Mouse (Mus musculus): ENCODE results near the gene Dcun1d2.

The Dcun1d2 gene

DNA sequence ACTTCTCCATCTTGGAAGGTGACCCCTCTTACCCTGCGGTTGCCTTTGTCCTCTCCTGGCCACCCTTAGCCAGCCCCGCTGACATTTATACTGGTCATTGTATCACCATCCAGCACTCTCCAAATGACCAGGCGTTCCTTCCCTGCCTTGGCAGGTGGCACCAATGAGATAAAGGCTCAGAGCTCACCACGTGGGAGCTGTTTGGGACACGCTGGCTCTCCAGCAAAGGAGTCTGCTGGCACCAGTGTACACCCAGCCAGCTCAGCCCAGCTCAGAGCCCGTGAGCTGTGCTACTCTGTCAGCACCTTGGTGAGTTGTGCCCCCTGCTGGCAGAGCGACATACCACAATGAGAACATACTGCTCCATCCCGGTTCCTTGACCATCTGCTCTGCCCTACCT lies 33.9 kb downstream of the Dcun1d2 start, which contains the start of gene Adprhl1:
Gene Adprhl1 (minus strand): TSS at position 144 of the 400 bp plus-strand sequence.
- DNase-seq (ENCODE audit: low spot score in 2 of 2) = peak; percentile 51 to 70

DNA sequence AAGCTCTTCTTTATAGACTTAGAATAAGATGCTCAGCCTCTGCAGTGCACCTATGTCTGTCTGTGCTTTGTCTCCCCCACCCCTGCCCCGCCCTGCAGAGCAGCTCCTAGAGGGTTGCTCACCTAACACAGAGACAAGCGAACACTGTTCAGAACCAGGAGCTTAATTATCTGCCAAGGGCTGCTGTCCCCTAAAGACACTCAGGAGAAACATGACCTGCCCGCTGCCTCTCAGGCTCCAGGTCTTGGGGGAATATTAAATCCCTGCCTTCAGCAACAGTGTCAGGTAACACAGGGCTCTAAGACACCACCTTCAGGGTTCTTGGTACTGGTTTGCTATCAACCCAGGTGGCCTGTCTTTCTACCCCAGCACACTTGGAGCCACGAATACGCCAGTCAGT lies 34.5 kb downstream of the Dcun1d2 start:
- no peak for DNase-seq (ENCODE audit: low spot score in 2 of 2)

DNA sequence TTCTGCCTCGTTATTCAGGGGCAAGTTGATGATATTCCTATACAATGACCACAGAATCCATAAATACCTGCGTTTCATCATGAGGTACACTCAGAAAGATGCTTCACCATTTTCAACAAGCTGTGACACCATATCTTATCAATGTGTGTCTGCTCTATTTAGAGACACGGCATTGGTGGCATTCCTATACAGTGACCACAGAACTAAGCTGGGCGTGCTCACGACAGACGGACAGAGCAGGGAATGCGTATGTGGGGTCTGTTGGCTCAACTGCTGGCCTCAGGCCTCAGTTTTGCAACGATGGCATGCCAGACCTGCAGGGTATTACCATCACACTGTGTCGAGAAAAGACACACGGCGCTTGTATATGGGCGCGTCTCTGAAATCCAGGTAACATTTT lies 35.1 kb downstream of the Dcun1d2 start:
- DNase-seq (ENCODE audit: low spot score in 2 of 2) = no peak

DNA sequence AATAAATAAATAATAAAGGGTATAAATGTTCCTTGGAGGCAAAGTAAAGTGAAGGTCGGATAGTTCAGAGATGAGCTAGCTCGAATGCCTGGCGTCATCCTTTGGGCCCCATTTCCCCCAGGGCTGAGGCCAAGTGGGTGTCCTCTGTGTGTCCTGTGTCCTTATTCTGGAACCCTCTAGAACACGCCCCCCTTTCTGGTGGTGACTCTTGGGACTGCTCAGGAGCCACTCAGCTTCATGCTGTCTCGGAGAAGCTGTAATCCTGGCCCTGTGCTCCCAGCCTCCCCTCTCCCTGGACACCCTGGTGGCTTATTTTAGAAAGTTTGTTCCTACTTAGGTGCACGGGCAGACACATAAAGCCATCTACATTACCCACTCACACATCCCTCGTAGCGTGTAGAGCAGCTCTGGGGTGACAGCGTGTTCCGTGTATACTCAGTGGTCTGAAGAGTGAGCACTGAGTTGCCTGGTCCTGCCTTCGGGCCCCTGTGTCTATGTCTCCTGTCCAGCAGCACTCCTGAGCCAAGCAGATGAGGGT lies 43.5 kb downstream of the Dcun1d2 start:
- no peak for DNase-seq (ENCODE audit: low spot score in 2 of 2)

DNA sequence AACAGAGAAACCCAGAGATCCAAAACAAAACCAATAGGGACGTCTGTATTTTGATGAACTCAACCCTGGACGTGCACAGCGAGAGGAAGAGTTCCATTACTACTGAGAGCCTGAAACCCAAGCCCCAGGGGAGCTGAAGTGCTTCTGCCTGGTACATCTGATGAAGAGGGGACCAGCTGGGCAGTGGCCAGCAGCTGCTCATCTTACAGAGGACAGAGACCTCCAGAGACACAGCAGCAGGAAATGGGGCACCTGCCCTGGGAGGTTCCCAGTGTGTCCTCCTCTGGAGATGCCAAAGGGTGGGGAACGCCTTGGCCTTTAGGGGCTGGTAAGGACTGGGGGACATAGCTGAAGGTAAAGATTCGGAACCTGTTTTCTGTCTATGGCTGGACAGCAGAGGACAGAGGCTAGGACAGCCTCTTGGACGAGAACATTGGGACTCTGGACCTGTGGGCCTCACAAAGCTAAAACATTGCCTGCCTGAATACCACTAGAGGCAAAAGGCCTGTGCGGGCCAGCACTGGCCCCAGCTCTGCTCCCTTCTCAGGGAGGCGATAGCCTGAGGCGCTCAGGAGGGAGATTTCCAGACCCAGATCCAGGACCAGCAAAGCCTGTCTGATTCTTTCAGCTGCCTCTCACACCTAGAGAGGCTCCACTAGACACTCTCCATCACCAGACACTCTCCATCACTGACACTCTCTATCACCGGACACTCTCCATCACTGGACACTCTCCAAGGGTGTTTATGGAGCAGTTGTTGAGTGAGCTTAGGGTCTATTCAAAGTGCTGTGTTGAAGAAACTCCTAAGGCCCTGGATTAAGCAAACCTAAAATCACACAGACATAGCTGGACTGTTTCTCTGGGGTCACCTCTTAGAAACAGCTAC lies 44.7 kb downstream of the Dcun1d2 start:
- DNase-seq (ENCODE audit: low spot score in 2 of 2) = no peak

DNA sequence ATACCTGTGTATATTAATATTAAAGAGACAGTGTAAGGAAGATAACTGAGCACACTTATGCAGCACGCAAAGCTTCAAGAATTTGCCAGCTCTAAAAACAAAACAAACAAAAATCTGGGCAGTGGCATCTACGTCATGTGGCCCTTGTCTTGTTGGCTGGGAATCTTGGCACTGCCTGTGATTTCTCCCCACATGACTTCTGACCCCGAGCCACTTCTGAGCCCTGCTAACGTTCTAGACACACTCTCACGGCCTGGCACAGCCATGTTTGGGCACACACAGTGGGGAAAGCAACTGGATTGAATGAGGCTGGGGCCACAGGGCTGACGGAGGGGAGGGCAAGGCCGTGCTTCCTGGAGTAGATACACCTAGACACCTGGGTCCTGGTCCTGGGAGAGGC lies 47.2 kb downstream of the Dcun1d2 start:
- no peak for DNase-seq (ENCODE audit: low spot score in 2 of 2)

DNA sequence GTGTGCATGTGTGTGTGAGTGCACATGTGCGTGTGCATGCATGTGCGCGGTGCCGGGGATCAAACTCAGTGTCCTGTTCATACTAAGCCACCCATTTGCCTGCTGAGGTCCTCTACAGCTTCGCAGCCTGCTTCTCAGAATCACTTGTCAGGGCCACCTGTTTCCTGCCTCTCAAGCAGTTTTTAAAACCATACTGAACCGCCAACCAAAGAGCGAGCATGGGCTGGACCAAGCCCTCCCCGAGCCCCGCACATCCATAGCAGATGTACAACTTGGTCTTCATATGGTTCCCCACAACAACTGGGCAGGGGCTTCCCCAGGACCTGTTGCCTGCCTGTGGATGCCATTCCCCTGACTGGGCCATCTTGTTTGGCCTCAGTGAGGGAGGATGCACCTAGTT lies 47.9 kb downstream of the Dcun1d2 start:
- DNase-seq (ENCODE audit: low spot score in 2 of 2) = no peak

DNA sequence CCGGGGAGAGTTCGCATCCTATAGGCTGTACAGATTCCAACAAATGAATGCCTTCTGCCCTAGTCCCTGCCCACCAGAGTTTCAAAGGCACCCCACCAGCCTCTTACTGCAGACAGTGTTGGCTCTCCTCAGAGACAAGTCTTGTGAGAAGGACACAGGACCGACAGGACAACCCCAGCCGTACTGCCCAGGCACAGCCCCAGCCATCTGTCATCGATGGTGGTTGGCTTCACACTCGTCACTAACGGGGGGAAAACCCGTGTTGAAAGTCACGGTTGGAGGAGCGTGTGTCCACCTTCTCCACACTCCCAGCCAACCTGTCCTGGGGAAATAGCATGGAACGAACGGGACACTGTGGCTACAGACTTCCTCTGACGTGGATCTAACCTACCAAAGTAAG lies 53.1 kb downstream of the Dcun1d2 start:
- no peak for DNase-seq (ENCODE audit: low spot score in 2 of 2)

DNA sequence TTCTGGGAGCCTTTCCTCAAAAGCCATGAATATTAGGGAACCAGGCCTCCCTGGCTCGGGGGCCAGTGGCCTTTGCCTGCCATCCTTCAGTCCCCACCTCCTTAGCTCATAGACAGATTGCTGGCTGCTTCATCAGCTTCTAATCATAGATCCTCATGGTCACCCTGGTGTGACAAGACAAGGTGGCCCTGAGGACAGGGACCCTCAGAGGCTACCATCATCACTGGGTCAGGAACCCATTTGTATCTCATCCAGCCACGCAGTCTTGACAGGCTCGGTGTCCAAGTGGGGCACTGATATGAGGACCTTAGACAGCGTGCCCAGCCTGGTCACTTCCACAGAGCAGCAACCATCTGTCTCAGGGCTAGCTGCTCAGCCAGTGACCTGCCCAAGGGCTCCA lies 57.5 kb downstream of the Dcun1d2 start:
- no peak for DNase-seq (ENCODE audit: low spot score in 2 of 2)

DNA sequence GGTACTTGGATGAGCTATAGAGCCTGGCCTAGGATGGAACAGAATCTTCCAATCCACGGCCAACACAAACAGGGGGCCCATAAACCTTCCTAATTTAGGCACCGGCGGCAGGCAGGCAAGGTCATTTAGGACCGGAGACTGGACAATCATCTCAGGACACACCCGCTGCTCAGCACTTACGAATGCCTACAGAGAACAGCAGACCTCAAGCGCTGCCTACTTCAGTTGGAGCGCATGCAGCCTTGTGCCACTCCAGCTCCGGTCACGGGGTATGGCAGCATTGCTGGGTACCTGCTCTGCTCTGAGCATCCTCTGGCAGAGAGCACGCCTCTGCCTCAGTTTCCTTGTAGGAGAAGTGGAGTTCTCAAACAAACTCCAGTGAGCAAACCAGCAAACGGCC lies 58.1 kb downstream of the Dcun1d2 start:
- no peak for DNase-seq (ENCODE audit: low spot score in 2 of 2)

DNA sequence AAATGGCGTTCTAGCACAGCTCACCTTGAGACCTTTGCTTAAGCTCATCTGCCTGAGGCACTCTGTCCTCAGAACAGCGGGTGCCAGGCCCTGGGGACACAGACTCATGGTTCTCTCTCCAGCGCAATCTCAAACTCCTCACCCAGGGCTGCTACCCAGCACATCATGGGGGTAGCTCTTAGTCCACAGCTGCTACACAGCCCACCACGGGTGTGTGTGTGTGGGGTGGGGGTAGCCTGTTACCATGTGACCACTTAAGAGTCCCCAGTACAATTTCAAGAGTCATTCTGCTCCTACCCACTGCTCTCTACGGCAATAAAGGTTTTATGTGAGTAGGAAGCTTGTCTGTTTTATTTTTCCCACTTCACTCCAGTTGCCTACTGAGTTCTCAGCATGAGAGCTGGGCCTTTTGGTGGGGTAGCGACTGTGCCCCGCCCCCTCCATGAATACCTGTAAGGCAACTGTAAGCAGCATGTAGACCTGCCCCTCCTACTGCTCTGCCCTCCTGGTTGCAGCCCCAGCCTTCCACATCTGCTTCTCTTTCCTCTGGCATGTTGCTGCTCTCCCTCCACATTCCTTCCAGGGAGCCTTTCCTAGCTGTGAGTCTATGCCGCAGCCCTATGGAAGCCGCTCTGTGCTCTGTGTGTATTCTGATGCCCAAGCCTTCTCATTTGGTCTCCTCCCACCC lies 58.9 kb downstream of the Dcun1d2 start:
- DNase-seq (ENCODE audit: low spot score in 2 of 2) = no peak

DNA sequence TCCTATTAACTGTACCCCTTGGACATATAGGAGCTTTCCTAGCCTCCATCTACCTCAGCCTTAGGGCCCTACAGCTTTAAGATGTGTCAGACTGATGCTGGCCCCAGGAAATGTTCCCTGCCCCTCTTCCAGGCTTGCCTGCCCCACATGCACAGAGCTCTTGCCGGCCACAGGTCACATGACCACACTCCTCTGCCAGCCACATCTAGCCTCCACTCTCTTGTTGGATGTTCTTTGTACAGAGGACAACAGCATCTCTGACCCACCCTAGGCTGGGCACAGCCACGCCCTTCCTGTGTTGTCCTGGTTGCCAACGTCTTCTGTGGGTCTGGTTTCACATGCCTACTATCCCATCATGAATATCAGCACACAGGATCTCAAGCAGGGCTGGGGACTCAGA lies 60.7 kb downstream of the Dcun1d2 start:
- no peak for DNase-seq (ENCODE audit: low spot score in 2 of 2)

DNA sequence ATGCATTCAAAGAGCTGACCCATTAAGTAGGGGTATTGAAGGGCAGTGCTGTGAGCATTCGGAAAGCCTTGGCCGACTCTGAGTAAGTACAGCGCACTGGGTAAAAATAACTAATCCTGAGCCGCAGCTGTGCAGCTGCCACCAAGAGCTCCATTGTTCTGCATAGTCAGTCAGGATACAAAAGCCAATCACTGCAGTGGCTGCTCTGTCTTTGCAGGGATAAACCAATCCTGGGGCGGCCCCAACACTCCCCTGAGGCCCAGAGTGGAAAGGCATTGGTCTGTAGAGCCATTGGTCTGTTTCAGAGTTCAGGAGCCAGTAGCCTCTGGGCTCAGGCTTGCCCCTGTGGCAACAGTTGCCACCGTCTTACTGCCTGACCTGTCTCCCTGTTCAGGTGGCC lies 61.6 kb downstream of the Dcun1d2 start:
- no peak for DNase-seq (ENCODE audit: low spot score in 2 of 2)

DNA sequence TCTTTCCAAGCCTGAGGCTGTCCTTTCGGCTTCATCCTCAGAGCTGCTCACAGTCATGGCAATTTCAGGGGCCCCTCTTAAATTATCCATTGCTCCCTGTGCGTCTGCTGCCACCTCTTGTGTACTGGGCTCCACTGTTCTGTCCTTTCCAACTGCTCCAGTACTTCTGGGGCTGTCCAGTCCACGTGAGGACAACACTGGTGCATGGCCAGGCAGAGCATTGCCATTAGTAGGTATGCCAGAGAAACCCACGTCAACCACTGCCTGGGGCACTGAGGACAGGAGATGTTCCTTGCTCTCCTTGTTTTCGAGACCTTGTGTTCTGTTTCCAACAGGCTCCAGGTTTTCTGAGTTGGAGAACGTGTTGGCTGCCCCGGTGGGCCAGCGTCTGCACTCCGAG lies 63.5 kb downstream of the Dcun1d2 start:
- DNase-seq (ENCODE audit: low spot score in 2 of 2) = no peak

DNA sequence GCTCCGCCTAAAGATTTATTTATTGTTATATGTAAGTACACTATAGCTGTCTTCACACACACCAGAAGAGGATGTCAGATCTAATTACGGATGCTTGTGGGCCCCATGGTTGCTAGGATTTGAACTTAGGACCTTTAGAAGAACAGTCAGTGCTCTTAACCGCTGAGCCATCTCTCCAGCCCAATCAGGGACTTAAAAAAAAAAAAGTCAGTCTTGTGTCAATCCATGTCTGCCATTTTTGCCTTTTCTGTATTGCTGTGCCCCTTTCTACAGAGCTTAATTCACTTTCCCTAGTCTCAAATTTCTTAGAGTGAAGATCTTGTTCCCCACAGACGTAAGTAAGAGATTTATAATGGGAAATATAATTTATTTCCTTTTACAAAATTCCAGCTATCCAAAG lies 69.5 kb downstream of the Dcun1d2 start:
- no peak for DNase-seq (ENCODE audit: low spot score in 2 of 2)

DNA sequence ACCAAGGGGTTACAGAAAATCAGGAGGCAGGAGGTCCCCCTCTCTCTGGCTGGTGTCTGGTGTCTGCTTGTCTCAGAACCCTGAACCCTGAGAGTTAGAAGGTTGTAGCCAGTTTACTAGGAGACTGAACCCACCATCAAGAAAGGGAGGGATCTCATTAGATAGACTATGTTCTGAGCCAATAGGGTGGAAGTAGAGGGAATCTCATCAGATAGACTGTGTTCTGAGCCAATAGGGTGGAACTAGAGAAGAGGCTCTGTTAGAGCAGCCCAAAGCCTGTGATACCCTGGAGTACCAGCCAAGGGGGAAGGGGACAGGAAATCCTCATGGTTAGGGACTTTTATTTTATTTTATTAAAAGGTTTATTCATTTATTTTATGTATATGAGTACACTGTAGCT lies 69.9 kb downstream of the Dcun1d2 start:
- DNase-seq (ENCODE audit: low spot score in 2 of 2) = no peak

DNA sequence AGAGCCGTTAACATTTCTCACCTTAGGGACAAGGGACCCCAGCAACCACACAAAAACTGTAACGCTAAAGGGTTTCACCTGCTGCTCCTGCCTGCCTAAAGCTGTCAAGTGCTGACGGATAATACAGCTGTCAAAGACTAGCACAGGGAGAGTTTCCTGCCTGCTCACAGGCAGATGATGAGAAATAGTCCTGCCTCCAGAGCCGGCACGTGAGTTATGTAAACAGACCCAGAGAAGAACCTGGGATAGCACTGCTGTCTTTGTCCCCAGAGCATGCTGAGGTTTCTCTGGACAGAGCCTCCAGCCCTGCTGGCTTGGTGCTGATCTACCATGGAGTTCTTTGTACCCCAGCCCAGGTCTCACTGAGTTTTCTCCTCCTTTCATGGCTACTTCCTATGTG lies 70.8 kb downstream of the Dcun1d2 start:
- no peak for DNase-seq (ENCODE audit: low spot score in 2 of 2)

DNA sequence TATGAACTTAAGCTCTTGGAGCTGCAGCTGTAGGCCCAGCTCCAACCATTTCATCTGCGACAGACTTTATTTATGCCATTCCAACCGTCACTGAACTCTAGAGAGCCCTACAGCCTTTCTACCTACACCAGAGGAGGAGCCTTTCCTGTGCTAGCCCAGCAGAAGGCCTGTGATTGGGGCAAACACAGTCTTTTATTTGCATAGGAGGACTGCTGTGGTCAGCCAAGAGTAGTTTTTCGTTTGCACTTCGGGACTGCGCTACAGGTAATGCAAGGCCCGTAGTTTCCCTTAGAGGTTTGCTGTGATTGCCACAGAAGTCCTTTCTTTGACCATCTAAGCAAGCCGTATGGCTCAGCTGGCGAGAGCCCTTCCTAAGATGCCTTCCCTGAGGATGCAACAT lies 71.5 kb downstream of the Dcun1d2 start:
- DNase-seq (ENCODE audit: low spot score in 2 of 2) = no peak

DNA sequence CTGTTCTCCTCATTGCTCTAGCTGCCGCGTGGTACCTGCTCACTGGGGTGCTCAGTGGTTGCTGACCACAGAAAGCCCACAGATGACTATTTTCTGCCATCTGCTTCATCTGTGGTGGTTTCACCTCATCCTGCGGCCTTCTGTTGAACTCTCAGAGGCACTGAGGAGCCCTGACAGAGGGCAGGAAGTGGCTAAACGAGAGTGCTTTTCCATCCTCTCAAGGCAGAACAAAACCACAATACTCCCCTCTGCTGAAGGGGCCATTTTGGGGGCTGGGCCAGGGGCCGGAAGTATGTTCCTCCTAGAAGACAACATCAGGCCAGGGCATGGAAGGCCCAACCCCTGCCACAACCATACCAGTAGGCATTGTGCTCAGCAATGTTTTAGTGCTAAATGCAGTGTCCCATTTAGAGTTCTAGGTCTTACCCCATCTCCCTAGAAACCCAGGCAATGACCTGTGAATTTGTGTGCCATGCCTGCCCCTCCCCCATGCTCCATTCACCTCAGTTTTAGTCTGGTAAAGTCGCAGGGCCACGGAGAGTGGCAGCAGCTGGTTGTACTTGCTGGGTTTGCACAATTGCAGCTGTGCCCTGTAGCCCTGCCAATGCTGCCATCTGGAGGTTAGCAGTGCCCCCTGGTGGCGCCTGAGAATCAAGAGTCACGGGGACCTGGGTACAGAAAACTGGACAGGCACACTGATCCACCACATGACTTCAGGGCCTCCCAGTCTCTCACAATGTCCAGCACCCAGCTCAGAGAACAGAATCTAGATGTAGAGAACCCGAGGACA lies 74.3 kb downstream of the Dcun1d2 start:
- DNase-seq (ENCODE audit: low spot score in 2 of 2) = peak; percentile 82 to 93

DNA sequence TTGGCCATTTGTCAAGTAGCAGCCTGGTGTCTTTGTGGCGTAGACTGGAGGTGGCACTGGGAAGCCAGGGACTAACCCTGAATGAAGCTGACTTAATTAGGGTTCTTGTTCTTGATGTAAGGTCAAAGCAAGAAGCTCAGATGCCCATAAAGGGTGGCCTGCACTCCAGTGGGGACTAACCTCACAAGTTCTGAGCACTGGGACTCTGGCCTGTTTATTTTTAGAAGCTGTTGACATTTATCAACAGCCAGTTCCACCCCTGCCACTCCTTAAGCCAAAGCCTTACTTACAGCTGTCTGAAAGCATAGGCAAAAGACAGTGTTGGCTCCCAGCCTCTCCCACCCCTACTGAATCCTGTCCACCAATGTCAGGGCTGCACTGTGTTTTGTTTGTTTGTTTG lies 78.2 kb downstream of the Dcun1d2 start:
- no peak for DNase-seq (ENCODE audit: low spot score in 2 of 2)

DNA sequence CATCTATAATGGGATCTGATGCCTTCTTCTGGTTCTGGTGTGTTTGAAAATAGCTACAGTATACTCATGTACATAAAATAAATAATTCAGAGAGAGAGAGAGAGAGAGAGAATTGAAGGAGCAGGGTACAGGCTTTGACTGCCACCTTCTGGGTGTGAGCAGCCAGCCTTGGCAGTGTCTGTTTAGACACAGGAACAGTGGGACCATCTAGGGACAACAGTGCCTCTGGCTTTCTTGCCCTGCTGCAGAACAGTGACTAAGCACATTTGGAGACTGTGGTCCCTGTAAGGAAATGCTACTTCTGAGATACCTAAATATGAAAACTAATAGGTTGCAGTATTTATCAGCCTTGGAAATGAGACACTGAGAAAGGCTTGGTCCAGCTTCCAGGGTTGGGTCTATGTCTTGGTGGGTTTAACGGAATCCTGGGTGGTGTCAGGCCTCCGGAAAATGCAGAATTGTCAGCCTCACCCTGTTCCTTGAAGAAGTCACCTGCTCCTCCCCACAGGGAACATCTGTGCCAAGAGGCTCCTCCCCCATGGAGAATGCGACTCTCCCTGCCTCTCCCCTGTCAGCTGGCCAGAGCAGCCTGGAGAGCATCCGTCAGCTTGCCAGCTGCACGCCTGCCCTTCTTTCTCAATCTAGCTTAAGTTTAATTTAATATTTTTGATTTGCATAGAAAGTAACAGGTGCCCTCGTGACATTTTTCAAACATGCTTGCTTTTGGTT lies 79.1 kb downstream of the Dcun1d2 start:
- no peak for DNase-seq (ENCODE audit: low spot score in 2 of 2)
